Mouse (Mus musculus): Measurements from ENCODE around the gene Surf4.

- TF ChIP-seq POLR2A (IDR thresholded peaks at IDR 0.05; ENCODE audit: borderline replicate concordance, control insufficient read depth, low read depth, low read length) = no peak
- TF ChIP-seq CTCF (IDR thresholded peaks at IDR 0.05; ENCODE audit: control insufficient read depth, insufficient read depth, low read length) = no peak
Observed at GRCm38 (mm10) chr2:26950411-26950810, 16.7 kb upstream of the Surf4 start.

All from bone marrow, adult 2 months (tissue).